Mouse (Mus musculus) thymus, adult 2 months (tissue): ENCODE results near the gene Pdlim7.

ENCODE experiments used
- CTCF ChIP-seq: fragments of 200-500 bp; IDR thresholded peaks from 2 replicates; pipeline ENCODE4 v1.5.1; 2012; ENCODE audit warnings: mild to moderate bottlenecking, control low read depth, low read length, moderate library complexity, borderline replicate concordance; ENCODE audit not compliant: control insufficient read depth, poor library complexity, insufficient read depth; ENCODE audit errors: extremely low read depth
- POLR2A ChIP-seq: fragments of 200-500 bp; IDR thresholded peaks from 2 replicates; pipeline ENCODE4 v1.6.1; 2012; ENCODE audit warnings: mild to moderate bottlenecking, low read length, control low read depth, moderate library complexity; ENCODE audit not compliant: control insufficient read depth, poor library complexity, insufficient read depth; ENCODE audit errors: extremely low read depth

GRCm38 (mm10) chr13:55462965-55463364 is 50.5 kb downstream of the Pdlim7 start:
- no peak for TF ChIP-seq CTCF
- TF ChIP-seq POLR2A, result no peak
